Mouse (Mus musculus): Measurements from ENCODE around the gene A430078G23Rik.

GRCm38 (mm10) chr8:3355586-3355985 is 2.4 kb downstream of the A430078G23Rik start:
- TF ChIP-seq REST (IDR thresholded peaks at IDR 0.05; ENCODE audit: insufficient read depth, insufficient read length) (no peak), POLR2AphosphoS2 (IDR thresholded peaks at IDR 0.05; ENCODE audit: insufficient read length, low read depth) (no peak), POLR2A (IDR thresholded peaks at IDR 0.05; ENCODE audit: insufficient read length, low read depth) (no peak), USF1 (IDR thresholded peaks at IDR 0.05; ENCODE audit: low read depth) (no peak), TCF12 (IDR thresholded peaks at IDR 0.05; ENCODE audit: insufficient read depth, poor library complexity, severe bottlenecking) (no peak), MYOD1 (IDR thresholded peaks at IDR 0.05; ENCODE audit: control insufficient read depth in 1 of 3, insufficient read length in 2 of 3, low read depth in 2 of 3) (no peak), MAX (IDR thresholded peaks at IDR 0.05; ENCODE audit: low read depth) (no peak), TCF3 (IDR thresholded peaks at IDR 0.05; ENCODE audit: insufficient read length, low read depth) (no peak), E2F4 (IDR thresholded peaks at IDR 0.05; ENCODE audit: insufficient read depth) (no peak)

Data from myocyte (in vitro differentiated cells).